Mouse (Mus musculus) heart, adult 2 months (tissue): Measurements from ENCODE around the gene Gm9747.

Experiments
- CTCF ChIP-seq: fragments of 200-600 bp; IDR thresholded peaks from 2 replicates; pipeline ENCODE4 v1.8.1; 2022; ENCODE audit warnings: antibody characterized with exemption, mild to moderate bottlenecking, moderate library complexity
- EP300 ChIP-seq: fragments of 200-500 bp; IDR thresholded peaks from 2 replicates; pipeline ENCODE4 v1.6.1; 2011; ENCODE audit warnings: low read depth, low read length, control low read depth; ENCODE audit not compliant: insufficient read depth
- POLR2A ChIP-seq: fragments of 200-500 bp; IDR thresholded peaks from 2 replicates; pipeline ENCODE4 v1.6.1; 2011; ENCODE audit warnings: mild to moderate bottlenecking, low read depth, low read length, control low read depth; ENCODE audit not compliant: insufficient read depth

GRCm38 (mm10) chr1:82191579-82191978, 41.3 kb upstream of the Gm9747 start:
- TF ChIP-seq POLR2A (no peak), CTCF (no peak), EP300 (no peak)
